Mouse (Mus musculus) adrenal gland, postnatal 36 days (tissue): ENCODE measurements at regions not wholly inside any gene's neighbourhood (a gene's known extent, or its start where the extent isn't known, plus 50 kb on each side); places are given as distances from the start of the nearest gene placed in this dataset.

Experiments used
- DNase-seq, 2 experiments: peaks; one replicate each; pipeline ENCODE4 v3.0.0; 2021; ENCODE audit warnings: mixed read lengths in 1 of 2

DNA sequence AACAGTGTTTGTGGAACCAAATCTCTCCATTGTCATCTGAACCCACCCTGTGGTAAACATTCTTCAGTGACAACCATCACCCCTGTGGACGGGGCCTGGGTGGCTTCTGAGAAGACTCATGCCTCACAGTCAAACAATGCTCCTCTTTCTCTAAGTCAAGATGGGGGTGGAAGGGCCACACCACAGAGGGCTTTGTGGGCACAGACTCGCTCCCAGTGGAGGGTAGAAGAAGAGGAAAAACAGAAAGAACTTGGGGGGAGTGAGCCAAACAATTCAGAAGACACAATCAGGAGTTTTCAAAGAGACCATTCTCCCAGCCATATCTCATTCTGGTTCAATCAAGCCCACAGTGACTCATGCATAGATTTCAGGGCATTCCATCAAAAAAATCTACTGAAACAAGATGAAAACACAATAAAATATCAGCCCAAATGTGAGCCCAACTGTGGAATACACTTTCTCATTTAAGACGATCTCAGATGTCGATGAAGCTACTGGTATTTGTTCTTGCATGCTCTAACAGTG lies 339.7 kb downstream of the Setd4 start:
- no peak for DNase-seq

DNA sequence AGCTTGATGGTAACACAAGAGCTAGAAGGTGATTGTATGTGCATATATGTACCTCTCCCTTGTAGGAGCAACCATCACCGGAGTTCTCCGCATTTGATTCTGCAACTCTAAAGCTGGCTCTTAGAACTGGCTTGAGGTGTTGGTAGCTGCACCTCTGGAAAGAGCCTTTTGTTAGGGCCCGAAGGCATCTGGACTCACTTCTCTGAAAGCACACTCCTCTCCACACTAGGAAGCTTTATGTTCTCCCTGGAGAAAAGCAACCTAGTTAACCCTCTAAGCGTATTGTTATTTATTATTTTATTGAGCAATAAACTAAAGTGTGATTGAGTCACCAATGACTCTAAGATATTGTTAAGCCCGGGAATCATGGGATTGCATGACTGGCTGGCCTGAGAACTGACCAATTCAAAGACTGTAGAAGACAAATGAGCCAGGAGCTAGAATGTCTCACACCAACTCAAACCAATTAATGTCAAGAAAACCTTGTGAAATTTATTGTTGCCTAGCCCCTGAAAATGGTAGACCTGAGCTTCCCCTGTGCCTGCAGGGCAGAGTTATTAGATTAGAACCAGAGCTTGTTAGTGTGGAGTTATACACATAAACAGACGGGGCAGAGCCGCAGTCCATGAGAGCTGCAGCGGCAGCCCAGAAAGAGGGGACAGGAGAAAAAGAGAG lies 340.6 kb downstream of the Setd4 start:
- DNase-seq, result no peak

DNA sequence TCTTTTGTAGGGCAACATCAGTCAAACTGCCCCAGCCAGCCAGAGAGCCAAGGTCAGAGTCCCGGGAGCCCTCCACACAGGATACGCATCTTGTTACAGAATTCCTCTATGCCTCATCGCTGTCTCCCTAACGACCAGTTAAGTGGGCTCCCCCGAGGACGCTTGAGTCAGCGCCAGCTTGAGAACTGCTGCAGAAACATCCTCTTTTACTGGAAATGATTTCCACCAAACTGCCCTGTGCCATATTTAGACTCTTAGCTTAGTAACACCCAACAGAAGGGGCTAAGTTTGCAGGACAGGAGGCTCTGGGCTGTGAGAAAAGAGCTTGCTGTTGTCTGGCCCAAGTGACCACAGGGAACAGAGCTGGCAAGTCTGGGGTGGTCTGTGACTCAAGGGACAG lies 357.0 kb downstream of the Setd4 start:
- DNase-seq, result peak; percentile 20 to 42

DNA sequence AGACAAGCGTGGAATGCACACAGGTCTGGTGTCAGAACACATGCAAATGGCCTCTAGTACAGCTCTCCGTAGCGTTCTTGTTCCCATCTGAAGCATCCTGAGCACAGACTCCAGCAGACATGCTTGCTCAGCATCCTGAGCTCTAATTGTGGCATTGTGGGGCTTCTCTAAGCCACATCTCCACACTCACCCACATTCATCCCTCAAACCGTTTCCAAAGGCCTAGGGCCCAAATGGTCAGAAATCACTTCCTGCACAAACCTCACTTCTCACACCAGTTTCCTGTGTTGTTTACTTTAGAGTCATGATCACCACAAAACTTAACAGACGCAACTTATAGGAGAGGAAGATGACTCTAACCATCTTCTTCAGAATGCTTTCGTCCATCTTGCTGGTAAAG lies 358.1 kb downstream of the Setd4 start:
- no peak for DNase-seq

DNA sequence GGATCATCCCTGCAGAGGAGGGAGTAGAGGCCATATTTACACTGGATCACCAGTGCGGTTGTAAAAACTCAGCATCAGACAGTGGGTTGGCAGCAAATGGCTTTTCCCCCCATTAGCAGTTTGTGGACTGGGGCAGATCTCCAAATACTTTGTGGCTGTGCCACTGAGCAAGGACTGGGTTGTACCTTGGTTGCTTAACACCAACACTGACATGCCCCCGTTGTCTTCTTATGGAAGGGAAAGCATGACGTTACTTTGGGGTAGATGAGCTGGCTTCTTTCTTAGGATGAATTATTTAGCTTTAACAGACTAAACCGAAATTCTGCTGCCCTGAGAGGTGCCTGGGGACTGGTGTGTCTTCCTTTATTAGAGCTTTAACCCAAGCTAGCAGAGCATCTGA lies 365.0 kb downstream of the Setd4 start:
- DNase-seq, result no peak

DNA sequence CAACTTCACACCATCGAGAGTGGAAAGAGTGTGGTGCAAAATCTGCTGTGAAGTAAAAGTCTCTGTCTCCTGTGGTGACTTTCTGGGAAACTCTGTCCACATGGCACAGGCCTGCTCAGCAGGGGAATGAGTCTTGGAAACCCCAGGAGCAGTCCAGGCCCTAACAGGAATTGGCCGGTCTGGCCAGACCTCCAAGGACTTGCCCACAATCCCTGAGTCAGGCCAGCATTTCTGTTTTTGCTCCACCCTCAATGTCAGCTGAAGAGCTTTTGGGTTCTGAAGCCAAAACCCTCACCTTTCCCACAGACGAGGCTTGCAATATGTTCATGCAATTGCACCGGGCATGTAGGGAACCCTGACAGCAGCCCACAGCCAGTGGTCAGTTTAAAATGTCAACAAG lies 365.5 kb downstream of the Setd4 start:
- no peak for DNase-seq

DNA sequence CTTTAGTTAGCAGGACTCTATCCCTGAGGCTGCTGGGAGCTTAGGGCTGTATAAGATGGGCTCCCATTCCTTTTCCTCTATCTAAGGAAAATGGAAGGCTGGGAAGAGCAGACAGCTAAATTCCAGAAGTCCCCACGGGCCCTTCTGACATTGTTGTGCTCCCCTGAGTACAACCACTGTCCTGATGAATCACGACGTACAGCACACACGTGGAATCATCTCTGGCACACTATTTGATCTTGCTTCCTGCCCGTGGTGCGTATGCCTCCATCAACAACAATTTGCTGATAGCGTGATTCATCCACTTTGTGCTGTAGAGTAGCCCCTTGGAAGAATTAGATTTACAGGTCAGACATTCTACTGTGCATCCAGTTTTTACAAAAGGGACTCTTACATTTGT lies 378.2 kb downstream of the Setd4 start:
- no peak for DNase-seq

DNA sequence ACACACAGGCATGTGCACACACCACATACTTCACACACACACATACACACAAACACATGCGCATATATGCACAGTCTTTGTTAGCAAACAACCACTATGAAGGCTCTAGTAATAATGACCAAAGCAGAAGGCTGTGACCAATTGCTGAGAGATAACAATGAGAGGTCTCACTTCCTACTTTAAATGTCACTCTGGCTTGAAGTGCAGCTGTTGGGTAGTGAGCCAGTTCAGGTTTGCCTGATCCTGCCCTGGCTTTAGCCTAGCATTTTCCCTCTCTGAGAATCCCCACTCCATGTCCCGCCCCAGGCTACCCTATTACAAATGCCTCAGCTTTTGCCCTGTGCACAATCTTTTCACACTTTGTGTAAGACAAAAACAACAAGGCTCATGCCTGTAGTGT lies 378.7 kb downstream of the Setd4 start:
- DNase-seq, result no peak

DNA sequence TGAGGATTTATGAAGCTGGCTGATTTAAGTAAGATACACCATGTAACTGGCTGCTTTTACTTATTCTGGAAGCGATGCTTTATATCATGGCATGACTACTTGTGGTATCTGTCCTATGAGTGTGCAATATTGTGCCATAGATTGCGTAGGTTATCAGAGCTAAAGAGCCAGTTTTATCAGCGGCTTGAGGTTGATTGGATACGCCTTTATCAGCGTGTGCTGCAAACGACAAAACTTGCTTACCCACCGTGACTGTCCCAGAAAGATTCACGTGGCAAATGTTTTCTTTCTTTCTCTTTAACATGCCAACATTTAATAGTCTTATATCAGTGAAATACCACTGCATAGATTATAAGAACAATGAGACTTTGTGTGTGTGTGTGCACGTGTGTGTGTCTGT lies 384.1 kb downstream of the Setd4 start:
- no peak for DNase-seq

DNA sequence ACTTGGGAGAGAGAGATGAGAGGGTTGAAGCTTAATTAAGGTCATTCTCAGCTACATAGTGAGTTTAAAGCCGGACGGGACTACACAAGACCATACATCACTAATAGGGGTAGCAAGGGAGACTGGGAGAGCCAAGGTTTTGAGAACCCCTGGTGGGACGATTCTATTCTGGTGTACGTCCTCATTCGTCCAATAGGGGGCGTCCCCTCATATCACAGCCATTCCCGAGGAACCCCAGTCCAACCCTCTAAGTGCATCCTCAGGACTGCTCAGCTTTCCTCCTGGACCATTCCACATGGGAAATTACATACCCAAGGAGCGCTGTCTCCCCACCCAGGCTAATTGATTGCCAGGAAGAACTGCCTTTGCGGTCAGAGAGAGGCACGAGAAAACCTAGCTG lies 385.5 kb downstream of the Setd4 start:
- DNase-seq, result no peak

DNA sequence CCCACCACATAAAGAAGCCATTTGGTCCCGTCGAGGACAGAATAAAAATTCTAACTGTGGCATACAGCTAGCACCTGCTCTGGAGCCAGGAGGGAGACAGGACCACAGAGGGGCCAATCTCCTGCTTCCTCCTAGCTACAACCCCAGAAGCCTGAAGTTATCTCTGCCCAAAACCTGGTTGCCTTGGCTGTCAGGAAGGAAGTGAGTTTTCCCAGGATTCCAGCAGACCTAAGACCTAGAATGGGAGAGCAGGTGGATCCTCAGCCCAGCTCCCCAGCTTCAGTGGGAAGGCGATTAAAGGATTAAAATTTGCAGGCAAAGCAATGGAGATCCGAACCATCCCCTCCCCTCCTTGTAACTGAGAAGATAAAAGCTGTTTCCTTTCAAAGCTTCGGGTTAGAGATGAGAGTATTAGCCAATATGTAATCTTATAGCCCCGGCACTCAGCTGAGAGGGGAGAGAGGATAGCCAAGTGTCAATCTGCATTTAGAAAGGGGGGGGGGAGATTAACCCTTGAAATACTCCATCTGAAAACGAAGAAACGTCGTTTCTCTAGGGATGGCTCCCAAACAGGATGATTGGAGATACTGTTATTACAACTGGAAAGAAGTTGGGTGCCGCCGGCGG lies 386.1 kb downstream of the Setd4 start:
- DNase-seq, result no peak

DNA sequence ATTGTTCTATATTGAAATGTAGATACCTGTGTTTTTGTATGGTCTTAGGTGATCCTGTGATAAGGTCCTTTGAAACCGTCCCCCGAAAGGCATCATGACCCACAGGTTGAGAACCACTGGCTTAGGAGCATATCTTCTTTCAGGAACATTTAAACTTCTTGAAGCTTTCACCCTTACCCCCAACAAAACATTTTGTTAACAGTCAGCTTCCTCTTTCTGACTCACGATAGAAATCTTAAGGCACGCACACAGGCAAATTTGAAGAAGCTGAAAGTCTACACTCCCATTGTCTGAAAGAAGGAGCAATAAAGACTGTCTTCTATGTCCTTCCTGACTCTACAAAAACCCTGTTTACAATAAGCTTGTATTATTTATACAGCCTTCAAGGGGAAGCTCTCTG lies 388.2 kb downstream of the Setd4 start:
- no peak for DNase-seq

DNA sequence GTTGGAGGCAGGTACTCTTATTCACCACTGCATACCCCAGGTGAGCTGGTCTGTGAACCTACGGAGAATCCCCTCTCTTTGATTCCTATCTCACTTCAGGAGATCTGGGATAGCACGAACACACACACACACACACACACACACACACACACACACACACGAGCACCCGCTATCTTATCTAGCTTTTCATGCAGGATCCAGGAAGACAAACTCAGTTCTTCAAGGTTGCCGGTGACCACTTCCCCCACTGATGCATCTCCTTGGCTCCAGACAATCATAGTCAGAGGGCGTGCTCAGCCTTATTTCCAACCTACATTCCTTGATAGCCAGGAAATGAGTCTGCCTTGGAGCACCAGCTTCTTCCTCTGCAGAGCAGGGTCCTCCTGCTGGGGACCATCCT lies 387.7 kb upstream of the Runx1 start:
- no peak for DNase-seq

DNA sequence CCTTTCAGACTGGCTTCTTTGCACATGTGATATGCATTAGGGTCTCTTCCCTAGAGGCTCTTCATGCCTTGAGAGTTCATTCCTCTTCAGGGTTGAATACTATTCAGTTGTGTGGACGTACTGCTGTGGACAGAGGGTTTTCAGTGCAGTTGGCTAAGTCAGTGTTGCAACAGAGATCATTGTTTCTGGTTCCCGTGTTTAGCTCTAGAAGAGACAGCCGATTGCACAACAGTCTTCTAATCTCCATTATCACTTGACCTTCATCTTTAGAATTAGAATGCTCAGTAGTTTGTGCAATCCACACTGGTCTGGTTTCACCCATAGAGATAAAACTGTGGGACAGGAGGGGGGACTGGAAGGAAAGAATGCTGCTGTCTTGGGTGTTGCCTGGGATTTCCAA lies 381.7 kb upstream of the Runx1 start:
- DNase-seq, result no peak

DNA sequence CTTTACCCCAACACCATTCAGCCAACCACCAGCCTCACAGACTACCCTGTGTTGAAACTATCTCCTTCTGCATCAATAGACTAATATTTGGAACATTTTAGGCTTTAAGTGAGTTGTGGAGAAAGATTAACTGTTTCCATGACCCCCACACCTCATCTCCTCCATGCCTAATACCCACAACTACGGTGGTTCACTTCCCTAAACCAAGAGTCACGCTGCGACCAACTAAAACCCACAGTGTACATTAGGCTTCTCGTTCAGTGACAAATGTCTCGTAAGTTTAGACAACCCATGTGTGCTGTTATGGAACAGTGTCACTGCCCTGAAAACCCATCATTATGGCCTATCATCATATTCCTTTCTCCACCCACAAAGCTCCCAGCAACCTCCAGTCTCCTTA lies 381.3 kb upstream of the Runx1 start:
- no peak for DNase-seq

DNA sequence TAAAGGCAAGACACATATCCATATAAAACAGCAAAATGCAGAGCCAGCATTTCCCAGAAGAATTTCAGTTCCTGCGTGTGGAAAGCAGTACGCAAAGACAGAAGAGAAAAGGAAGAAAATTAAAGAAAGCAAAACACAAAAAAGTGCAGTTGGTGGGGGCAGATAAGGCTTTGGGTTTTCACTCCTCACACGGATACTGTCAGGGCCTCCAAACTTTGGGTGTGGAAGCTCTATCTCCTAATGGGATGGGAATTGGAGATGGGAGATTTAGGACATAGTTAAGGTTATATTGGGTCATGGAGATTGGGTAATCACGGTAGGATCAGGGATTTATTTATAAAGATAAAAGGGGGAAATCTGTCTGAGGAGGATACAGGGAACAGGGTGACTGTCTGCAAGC lies 380.4 kb upstream of the Runx1 start:
- no peak for DNase-seq

DNA sequence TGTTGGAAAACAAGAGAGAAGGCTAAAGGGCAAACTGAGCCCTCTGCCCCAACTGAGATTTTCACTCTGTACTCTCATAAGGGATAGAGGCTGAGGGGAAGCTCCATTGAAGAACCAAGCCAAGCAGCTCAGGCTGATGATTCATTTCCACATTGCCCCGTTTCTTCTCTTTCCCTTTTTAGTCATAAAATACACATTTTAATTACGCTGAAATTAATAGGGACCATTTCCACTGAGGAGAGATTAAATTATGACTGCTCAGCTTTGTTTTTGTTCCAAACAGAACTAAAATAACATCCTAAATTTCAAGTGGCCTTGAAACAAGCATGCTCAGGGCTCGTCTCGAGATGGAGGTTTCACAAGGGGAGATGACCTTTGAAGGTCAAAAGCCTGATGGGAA lies 378.7 kb upstream of the Runx1 start:
- DNase-seq, result no peak

DNA sequence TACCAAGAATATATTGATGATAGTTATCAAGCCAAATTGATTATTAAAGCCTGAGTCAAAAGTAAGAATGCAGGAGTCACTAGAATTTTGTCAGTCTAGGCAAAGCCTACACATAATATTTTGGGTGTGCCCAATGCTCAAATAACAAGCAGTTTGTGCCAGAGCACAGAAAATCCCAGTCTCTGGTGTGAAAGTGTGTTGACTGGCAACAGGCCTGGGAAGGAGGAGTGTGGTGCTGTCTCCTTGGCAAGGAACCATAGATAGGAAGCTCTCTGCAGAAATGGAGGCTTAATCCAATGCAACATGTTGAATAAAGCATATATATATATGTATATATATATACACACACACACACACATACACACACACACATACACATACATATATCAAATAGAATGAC lies 376.6 kb upstream of the Runx1 start:
- DNase-seq, result no peak

DNA sequence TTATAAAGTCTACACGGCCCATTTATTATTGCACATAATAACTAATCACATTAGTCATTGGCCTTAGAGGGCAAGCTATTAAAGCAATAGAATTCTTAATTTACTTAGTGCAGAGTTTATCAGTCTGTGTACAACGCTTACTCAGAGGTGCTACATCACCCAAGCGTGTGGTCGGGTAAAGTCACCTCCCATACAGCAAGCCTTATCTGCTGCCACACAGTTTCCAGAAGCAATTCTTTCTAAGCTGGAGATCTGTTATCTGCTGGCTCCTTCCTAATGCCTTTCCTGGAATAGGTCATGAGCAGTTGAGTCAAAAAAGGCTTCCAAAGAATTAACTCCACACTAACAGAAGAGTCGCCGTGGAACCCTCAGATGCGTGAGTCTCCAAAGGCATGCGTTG lies 371.4 kb upstream of the Runx1 start:
- no peak for DNase-seq

DNA sequence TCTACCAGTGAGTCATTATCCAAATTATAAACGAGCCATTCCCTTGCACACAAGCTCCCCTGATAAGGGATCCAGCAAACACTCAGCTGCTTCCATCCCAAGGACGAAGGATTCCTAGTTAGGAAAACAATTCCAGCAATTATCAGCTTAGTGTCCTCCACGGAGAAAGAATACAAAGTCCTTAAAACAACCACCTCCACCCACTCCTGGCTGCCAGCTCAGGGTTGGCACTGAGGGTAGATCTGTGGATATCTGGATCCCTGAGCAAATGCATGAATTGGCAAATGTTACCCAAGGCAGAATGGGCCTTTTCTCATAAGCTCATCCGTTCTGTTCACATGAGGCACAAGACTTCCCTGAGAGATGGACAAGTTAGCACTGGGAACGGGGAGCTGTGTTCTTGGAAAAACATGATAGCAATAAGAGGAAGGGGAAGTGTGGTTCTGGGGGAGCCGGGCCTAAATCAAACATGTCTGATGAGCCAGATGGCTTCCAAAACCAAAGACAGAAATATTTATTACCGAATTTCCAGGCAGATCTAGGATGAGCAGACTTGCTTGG lies 368.1 kb upstream of the Runx1 start:
- peak in 1 of 2 experiments; percentile 32 for DNase-seq

DNA sequence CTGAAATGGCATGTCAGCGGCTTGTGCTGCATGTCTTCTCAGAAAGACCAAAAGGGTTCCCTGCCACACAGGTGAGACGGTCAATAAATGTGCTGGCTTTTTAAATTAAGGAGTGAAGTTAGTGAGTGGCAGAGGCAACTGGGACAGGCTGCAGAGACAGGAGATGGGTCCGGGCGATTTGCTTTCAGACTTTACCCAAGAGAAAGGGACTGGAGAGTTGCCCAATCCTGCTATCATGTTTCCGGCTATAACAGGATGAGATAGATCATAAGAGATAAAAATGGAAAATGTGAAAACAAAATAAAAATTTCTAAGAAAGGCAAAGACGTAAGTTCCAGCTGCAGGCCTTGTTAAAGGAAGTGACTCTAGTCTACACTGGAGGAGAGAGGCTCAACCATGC lies 367.3 kb upstream of the Runx1 start:
- DNase-seq, result no peak

DNA sequence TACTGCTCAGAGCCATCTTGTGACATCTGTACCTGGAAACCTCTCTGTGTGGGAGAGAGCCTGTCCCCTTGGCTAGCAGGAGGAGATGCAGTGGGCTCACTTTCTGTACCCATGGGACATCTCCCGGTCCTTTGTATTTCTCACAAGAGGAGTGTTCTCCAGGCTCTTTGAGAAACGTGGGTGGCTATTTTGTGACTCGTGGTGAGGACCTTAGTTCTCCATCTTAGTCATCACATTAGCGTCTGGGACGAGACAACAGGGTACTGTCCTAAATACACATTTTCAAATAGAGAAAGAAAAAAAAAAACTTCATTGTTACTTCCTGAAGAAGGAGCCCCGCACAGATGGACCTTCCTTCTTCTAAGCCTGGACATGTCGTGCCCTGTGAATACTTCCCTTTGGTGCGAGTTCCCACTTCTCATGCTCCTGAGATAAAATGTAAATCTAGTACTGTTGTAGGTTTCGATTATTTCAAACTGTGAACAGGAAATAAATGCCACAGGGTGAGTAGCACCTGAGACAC lies 366.8 kb upstream of the Runx1 start:
- DNase-seq, result no peak

DNA sequence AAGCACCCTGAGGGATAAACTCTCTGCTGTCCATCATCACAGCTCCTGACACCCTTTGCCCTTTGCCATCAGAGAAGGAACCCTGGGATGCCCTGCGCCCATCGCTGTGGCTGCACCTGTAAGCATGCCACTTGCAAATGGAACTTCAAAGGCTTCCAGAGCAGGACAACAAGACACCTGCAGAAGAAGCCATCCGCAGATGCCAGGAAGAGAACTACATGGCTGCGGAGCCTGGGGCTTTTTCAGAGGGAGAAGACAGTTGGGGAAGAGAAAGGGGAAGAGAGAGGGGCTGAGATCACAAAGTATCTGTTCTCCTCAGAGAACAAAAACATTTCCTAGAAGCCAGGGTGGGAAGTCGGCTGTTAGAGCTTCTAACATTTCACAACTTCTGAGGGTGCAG lies 365.2 kb upstream of the Runx1 start:
- DNase-seq, result no peak

DNA sequence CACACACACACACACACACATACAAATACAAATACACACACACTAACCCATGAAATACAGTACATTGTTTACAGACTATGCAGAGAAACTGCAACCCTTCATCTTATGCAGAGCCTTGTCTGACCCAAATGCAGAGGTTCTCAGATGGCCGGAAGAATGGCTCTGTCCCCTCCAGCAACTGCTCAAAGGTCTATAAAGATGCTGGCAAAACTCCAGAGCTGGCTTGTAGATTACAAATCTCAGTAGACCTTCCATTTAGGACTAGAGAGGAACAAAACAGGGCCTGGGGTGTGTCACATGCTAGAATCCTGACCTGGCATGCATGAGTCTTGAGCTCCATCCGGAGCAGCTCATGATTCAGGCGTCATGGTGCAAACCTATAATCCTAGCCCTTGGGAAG lies 364.4 kb upstream of the Runx1 start:
- DNase-seq, result no peak
